Mouse (Mus musculus) myocyte (in vitro differentiated cells): ENCODE measurements around the gene Tbxas1.

ENCODE experiments used
- CEBPB ChIP-seq: IDR thresholded peaks from 2 replicates; pipeline ENCODE4 v1.6.1; 2011; ENCODE audit warnings: mild to moderate bottlenecking, moderate library complexity; ENCODE audit not compliant: poor library complexity, insufficient read depth, severe bottlenecking
- MAX ChIP-seq: IDR thresholded peaks from one replicate; pipeline ENCODE4 v1.6.1; 2011; ENCODE audit warnings: low read depth, mild to moderate bottlenecking, control low read depth
- MYOD1 ChIP-seq, 3 experiments: IDR thresholded peaks; one replicate each; pipeline ENCODE4 v1.6.1; 2011; ENCODE audit warnings: control low read depth in 2 of 3, low read depth in 2 of 3, mild to moderate bottlenecking in 2 of 3, moderate library complexity in 1 of 3; ENCODE audit not compliant: insufficient read length in 2 of 3, control insufficient read depth in 1 of 3
- POLR2A ChIP-seq: IDR thresholded peaks from one replicate; pipeline ENCODE4 v1.6.1; 2011; ENCODE audit warnings: low read depth, mild to moderate bottlenecking, control low read depth, moderate library complexity; ENCODE audit not compliant: insufficient read length
- POLR2AphosphoS2 ChIP-seq: IDR thresholded peaks from one replicate; pipeline ENCODE4 v1.6.1; 2011; ENCODE audit warnings: low read depth, control low read depth; ENCODE audit not compliant: insufficient read length
- TCF3 ChIP-seq: IDR thresholded peaks from one replicate; pipeline ENCODE4 v1.6.1; 2011; ENCODE audit warnings: low read depth, control low read depth; ENCODE audit not compliant: insufficient read length
- USF1 ChIP-seq: IDR thresholded peaks from one replicate; pipeline ENCODE4 v1.6.1; 2011; ENCODE audit warnings: low read depth, mild to moderate bottlenecking, control low read depth, moderate library complexity

DNA sequence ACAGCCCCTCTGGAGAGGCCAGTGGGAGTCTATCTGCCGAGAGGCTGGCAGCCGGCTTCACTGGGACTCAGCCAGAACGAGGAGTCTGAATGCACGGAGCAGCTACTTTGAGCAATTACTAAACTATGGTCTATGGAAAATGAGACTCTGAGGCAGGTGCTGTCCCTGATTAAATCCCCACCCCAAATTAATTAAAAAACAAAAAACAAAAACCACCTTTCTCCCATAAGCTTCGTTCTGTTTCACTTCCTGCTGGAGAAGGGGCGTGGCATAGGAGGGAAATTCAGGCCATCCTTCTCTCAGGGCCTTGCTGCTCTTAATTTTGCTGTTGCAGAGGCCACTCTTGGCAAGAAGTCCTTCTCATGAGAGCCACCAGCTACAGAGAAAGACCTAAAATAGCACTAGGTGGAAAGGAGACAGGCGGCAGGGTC is 180.6 kb downstream of the Tbxas1 start:
- TF ChIP-seq CEBPB (no peak), POLR2A (no peak), MAX (no peak), POLR2AphosphoS2 (no peak), USF1 (no peak), MYOD1 (IDR thresholded peaks at IDR 0.05; ENCODE audit: control insufficient read depth in 1 of 3, insufficient read length in 2 of 3, low read depth in 2 of 3) (no peak), TCF3 (no peak)
